Mouse (Mus musculus) spleen, adult 2 months (tissue): ENCODE measurements at regions not wholly inside any gene's neighbourhood (a gene's known extent, or its start where the extent isn't known, plus 50 kb on each side); places are given as distances from the start of the nearest gene placed in this dataset.

Source experiments
- DNase-seq, 2 experiments: peaks; one replicate each; pipeline versions ENCODE4 v3.0.0 to v3.0.0-alpha.2; 2012 to 2021; ENCODE audit warnings: low spot score in 2 of 2, low read depth in 1 of 2
- H3K27ac ChIP-seq: fragments of 200-500 bp; 2 replicates; pipeline ENCODE4 v1.5.1; 2012; ENCODE audit warnings: low read length, inconsistent platforms; ENCODE audit not compliant: insufficient read depth
- H3K27me3 ChIP-seq: fragments of 200-500 bp; 2 replicates; pipeline ENCODE4 v1.6.1; 2012; ENCODE audit warnings: mild to moderate bottlenecking, moderate library complexity, low read length, inconsistent platforms; ENCODE audit not compliant: control insufficient read depth, insufficient read depth
- H3K36me3 ChIP-seq: fragments of 200-500 bp; 2 replicates; pipeline ENCODE4 v1.6.1; 2012; ENCODE audit warnings: mild to moderate bottlenecking, low read length, inconsistent platforms; ENCODE audit not compliant: control insufficient read depth, insufficient read depth
- H3K4me1 ChIP-seq: fragments of 200-500 bp; 2 replicates; pipeline ENCODE4 v1.6.1; 2011; ENCODE audit warnings: inconsistent platforms; ENCODE audit not compliant: control insufficient read depth, insufficient read depth, insufficient read length
- H3K4me3 ChIP-seq: fragments of 200-500 bp; 2 replicates; pipeline ENCODE4 v1.5.1; 2011; ENCODE audit warnings: mild to moderate bottlenecking, inconsistent platforms; ENCODE audit not compliant: insufficient read depth, insufficient read length; ENCODE audit errors: extremely low read depth
- CTCF ChIP-seq: fragments of 200-500 bp; IDR thresholded peaks from 2 replicates; pipeline ENCODE4 v1.5.1; 2011; ENCODE audit warnings: mild to moderate bottlenecking, inconsistent platforms; ENCODE audit not compliant: insufficient read depth, insufficient read length, insufficient replicate concordance; ENCODE audit errors: extremely low read depth
- POLR2A ChIP-seq: fragments of 200-500 bp; IDR thresholded peaks from 2 replicates; pipeline ENCODE4 v1.6.1; 2011; ENCODE audit warnings: low read depth, low read length, inconsistent platforms
- WGBS: fragments of 180-500 bp; shearing (Covaris S2); methylation state at CpG from one replicate; pipeline ENCODE4 v1.1.7; 2018; 5-methylcytosine and 5-hydroxymethylcytosine counted together

DNA sequence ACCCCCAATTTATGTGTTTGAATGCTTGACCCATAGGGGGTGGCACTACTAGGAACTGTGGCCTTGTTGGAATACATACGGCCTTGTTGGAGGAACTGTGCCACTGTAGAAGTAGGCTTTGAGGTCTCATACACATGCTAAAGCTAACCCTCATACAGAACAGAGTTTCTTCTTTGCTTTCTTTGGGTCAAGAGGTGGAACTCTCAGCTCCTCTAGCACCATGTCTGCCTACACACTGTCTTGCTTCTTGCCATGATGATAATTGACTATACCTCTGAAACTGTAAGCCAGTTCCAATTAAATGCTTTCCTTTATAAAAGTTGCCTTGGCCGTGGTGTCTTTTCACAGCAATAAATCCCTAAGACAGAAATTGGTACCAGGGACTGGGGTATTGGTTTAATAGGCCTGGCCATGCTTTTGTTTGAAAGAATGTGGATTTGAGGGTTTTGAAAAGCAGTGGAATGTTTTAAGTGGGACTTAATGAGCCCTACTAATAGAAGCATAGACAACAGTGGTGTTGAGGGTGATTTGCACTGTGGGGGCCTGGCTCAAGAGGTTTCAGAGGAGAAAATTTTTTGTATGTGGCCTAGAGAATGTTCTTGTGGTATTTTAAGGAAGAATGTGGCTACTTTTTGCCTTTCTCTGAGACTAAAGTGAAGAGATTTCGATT is 468.7 kb upstream of the Fat1 start:
- H3K4me1 ChIP-seq = no peaks in the 10 kb centered on the region
- TF ChIP-seq POLR2A (no peak), CTCF (no peak)
- H3K36me3 ChIP-seq = no peaks in the 10 kb centered on the region
- WGBS = 69% methylated on average over 3 of the region's 3 CpGs
- no peak overlapping the region for H3K27ac ChIP-seq
- no peak overlapping the region for H3K4me3 ChIP-seq
- H3K27me3 ChIP-seq = no peaks in the 10 kb centered on the region
- no peak for DNase-seq

DNA sequence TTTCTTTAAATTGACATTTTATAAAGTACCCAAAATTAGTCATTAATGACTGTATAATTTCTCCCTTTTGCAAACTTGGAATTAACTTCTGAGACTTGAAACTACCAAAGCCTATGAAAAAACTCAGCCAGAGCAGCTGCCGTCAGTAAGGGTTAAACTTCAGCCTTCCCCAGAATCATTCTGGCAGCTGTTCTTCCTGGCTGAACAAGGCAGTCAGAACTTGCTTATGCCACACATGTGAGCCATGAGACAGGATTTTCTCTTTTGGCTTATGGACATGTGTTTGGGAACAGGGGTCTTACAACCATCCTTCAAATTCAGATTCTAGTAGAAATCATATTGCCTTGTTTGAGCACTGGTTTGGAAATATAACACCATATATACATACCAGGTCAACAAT is 422.4 kb upstream of the Fat1 start:
- 93% methylated on average over 1 of the region's 1 CpGs for WGBS
- no peak for DNase-seq
- H3K27ac ChIP-seq = no peak overlapping the region
- TF ChIP-seq POLR2A = no peak
- no peak for TF ChIP-seq CTCF
- H3K27me3 ChIP-seq = no peaks in the 10 kb centered on the region
- no peaks in the 10 kb centered on the region for H3K4me1 ChIP-seq
- no peaks in the 10 kb centered on the region for H3K36me3 ChIP-seq
- no peak overlapping the region for H3K4me3 ChIP-seq

- Histone ChIP-seq H3K27ac (no peak overlapping the region), H3K4me1 (no peaks in the 10 kb centered on the region), H3K36me3 (no peaks in the 10 kb centered on the region), H3K27me3 (no peaks in the 10 kb centered on the region), H3K4me3 (no peak overlapping the region)
- DNase-seq = peak in 1 of 2 experiments; percentile 2
- TF ChIP-seq CTCF (no peak), POLR2A (no peak)
Measured at GRCm38 (mm10) chr8:44525915-44526314, 409.3 kb upstream of the Fat1 start.

- Histone ChIP-seq H3K36me3 (no peaks in the 10 kb centered on the region), H3K27ac (no peak overlapping the region), H3K4me1 (no peaks in the 10 kb centered on the region), H3K27me3 (no peaks in the 10 kb centered on the region), H3K4me3 (no peak overlapping the region)
- TF ChIP-seq POLR2A (no peak), CTCF (no peak)
- no peak for DNase-seq
- WGBS = 86% methylated on average over 1 of the region's 1 CpGs
Measured at GRCm38 (mm10) chr8:44529696-44530095, 405.6 kb upstream of the Fat1 start.

- no peaks in the 10 kb centered on the region for H3K27me3 ChIP-seq
- no peak overlapping the region for H3K27ac ChIP-seq
- H3K36me3 ChIP-seq = no peaks in the 10 kb centered on the region
- H3K4me1 ChIP-seq = no peaks in the 10 kb centered on the region
- no peak overlapping the region for H3K4me3 ChIP-seq
- TF ChIP-seq POLR2A (no peak), CTCF (no peak)
- DNase-seq = no peak
- WGBS = 84% methylated on average over 3 of the region's 3 CpGs
Measured at GRCm38 (mm10) chr8:44548885-44549284, 386.4 kb upstream of the Fat1 start.

DNA sequence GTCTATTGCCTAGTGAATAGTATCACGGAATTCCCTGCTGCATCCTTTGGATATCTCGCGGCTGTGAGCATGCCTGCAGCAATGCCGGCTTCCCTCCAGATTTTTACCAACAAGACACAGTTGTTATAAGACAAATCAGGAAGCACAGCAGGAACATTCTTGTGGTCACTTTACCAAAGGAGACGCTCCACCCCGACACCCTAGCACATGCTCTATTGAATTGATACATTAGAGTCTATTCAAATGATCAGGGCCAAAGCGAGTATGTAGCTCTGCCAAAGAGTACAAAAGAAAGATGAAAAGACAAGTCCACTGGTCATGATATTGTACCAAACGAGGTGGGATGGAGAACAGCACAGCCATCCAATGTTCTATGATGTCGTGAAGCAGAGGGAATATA is 376.1 kb upstream of the Fat1 start:
- Histone ChIP-seq H3K27ac (no peak overlapping the region), H3K36me3 (no peaks in the 10 kb centered on the region), H3K4me3 (no peak overlapping the region), H3K27me3 (no peaks in the 10 kb centered on the region), H3K4me1 (no peaks in the 10 kb centered on the region)
- 87% methylated on average over 9 of the region's 9 CpGs for WGBS
- DNase-seq = no peak
- TF ChIP-seq POLR2A = no peak
- TF ChIP-seq CTCF = no peak

DNA sequence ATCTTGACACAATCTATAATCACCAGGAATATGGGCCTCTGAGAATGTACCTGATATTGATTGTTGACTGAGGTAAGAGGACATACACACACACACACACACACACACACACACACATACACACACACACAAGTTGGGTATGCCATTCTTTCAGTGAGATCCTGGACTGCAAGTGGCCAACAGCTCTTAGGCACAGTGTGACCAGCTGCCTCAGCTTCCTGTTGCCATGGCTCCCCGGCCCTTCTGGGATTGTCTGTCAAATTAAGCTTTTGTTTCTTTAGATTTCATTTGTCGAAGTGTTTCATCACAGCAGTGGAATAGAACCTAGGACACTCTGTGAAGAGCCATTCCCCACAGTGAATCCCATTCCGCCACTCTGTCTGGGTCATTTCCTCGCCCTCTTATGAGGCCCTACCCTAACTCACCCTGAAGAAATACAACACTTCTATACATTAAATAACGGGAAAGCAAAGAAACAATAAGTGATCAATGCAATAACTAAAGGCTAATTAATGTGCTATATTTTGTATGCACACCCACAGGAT is 358.9 kb upstream of the Fat1 start:
- DNase-seq = no peak
- H3K27ac ChIP-seq = no peak overlapping the region
- no peak overlapping the region for H3K4me3 ChIP-seq
- TF ChIP-seq CTCF = no peak
- TF ChIP-seq POLR2A = no peak
- no peaks in the 10 kb centered on the region for H3K4me1 ChIP-seq
- WGBS = 83% methylated on average over 5 of the region's 5 CpGs
- no peaks in the 10 kb centered on the region for H3K27me3 ChIP-seq
- no peaks in the 10 kb centered on the region for H3K36me3 ChIP-seq
